Mouse (Mus musculus) liver, postnatal 0 days (tissue): ENCODE data around the gene Dcst2.

Source experiments
- CTCF ChIP-seq: sonication (generic); IDR thresholded peaks from 2 replicates; pipeline ENCODE4 v1.5.1; 2016; ENCODE audit warnings: antibody characterized with exemption, low read depth
- EP300 ChIP-seq: IDR thresholded peaks from 2 replicates; pipeline ENCODE4 v1.6.1; 2016; ENCODE audit warnings: antibody characterized with exemption, low read depth, mild to moderate bottlenecking

DNA sequence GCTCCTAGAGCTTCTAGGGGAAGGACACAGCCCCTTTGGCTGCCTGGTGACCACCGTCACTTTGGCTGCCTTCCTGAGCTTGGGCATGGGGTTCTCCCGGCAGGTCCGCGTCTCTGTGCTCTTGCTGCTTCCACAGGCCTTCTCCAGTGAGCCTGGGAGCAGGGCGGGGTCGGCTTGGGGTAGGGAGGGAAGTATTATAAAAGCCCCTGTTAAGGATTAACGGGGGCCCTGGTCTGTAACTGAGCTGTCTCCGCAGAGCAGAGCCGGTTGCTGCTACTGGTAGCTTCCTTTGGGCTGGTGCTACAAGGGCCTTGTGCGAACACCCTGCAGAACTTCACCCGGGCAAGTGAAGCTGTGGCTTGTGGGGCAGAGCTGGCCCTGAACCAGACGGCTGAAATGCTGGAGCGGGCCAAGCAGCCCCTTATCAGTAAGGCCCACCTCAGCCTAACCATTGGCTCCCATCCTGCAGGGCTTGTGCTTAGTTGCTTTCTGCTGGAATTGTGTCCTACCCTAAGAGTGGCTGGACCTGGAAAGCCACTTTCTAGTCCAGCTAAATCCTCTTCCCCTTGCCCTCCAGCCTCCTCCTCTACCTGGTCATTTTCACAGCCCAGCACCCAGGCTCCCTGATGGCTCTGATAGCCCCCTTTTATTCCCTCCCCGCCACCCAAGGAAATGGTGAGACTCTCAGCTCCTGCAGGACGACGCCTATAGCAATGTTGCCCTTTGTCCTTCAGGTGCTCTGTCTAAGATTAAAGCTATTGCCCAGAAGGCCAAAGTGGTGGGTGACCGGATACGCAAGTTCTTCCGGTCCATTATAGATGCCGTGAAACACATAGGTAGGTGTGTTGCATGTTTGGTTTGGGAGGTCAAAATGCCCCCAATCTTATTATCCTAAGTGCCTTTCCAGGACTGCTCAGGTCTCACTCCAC is 4.0 kb downstream of the Dcst2 start:
- TF ChIP-seq CTCF (no peak), EP300 (no peak)
